Mouse (Mus musculus) heart, postnatal 14 days (tissue): ENCODE data around the gene Upk1b. TPM values are rescaled to one million over a fixed set of nuclear protein-coding genes. Genes with fewer than 3 reads are reported as not detected.

Experiments used
- DNase-seq, 2 experiments: peaks; one replicate each; pipeline ENCODE4 v3.0.0; 2021 to 2022
- intact Hi-C: fragments of 180-260 bp; cut with DNase I; formaldehyde crosslinking; loops from one replicate; pipeline ENCODE4 v1.15.1; 2025
- total RNA-seq, 2 experiments: library from RNA; stranded (reverse); gene quantifications; 2 replicates each; pipeline ENCODE4 v1.2.3; 2021

Upk1b gene
- total RNA-seq, 2 experiments from 2014 or later = 6.7 to 8.1 TPM

DNA sequence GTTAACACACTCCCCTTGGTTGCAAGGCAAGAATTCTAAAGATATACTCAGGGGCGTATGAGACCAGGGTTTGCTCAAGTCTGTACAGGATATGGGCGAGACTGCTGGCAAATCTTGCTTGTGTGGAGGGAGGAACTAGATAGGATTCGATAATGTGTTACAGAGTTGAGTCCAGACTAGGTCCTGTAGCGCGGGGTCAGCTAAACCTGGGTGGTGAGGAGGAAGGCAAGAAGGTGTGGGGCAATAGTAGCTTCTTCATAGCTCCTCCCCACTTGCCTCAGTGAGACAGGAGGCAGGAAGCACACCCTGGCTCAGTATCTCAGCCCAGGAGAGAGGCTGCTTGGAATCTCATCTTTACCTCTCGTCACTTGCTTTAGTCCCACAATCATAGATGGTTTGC lies 71.0 kb downstream of the Upk1b start:
- DNase-seq = no peak
- intact Hi-C loops = loop anchor here (10.0 kb wide), 1 partner anchor 194 kb away; no protein-coding TSS in a partner anchor

DNA sequence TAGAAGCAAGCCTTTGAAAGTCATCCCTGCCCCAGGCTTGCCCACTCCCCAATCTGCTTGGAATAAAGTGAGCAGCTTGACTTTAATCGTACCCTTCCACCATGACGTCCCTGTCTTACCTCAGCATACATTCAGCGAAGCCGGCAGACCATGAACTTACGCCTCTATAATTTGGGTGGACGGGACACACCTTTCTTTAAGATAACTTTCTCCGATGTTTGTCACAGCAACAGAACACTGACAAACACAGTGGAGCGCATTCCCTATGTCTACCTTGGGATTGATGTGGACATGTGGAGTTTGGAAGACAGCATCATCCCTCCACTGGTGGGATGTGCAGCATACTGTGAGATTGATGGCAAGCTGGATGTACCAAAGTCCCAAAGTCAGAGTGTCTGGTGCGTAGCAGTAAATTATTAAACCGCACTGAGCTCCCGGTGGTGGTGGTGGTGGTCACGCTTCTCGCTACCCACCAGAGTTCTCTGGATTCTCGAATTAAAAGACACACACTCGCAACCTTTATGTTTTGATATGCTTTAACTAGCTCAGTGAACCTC lies 71.5 kb downstream of the Upk1b start:
- intact Hi-C loops = loop anchor here (10.0 kb wide), 1 partner anchor 194 kb away; no protein-coding TSS in a partner anchor
- DNase-seq = no peak

DNA sequence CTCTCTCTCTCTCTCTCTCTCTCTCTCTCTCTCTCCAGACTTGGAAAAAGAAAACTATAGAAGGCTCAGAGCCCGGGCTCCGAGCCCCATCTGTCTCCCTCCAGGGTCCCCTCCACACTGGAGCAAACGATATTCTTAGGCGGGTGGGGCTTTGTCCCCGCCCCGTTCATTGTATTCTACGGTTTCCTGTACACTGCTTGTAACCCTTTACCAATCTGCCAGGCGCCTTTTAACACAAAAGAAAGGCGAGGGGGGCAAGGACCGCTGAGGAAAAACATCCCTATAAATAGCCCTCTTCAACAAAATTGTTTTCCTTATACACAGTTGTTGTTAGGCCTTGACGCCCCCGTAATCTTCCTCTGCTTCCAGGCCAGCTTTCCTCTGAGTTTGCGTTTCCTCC lies 75.2 kb downstream of the Upk1b start:
- intact Hi-C loops = loop anchor here (10.0 kb wide), 1 partner anchor 190 kb away; no protein-coding TSS in a partner anchor
- DNase-seq = peak in 1 of 2 experiments; percentile 55

DNA sequence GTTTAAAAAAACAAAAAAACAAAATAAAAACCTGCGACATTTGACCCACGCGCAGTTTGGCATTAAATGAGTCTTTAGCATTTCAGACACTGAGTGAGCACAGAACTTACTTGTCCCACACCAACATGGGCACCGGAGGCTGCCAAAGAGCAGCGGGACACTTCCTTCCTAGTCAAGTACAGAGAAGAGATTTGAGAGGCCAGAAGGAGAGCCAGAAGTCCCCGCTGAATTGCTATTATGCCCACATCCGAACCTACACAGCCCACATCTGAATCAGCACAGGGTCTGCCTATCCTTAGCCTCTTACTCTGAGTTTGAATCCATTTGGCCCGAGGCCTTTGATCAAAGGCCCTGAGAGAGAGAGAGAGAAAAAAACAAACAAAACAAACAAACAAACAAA lies 75.9 kb downstream of the Upk1b start:
- DNase-seq = no peak
- intact Hi-C loops = loop anchor here (10.0 kb wide), 1 partner anchor 189 kb away; no protein-coding TSS in a partner anchor

Other genes starting within 250 kb of the Upk1b start
- gene Tmem39a, start 241.6 kb downstream of the Upk1b start, total RNA-seq = 10 to 100 TPM; 24.6 to 29.9 TPM
- 10 to 100 TPM; 50.0 to 50.9 TPM for gene Arhgap31, start 87.1 kb downstream of the Upk1b start, total RNA-seq
- gene B4galt4, start 58.1 kb downstream of the Upk1b start, total RNA-seq = 10 to 100 TPM; 12.0 to 14.3 TPM
- not detected for gene 4930435E12Rik, start 28.4 kb upstream of the Upk1b start, total RNA-seq
- gene Igsf11, start 92.3 kb upstream of the Upk1b start, total RNA-seq = under 1 TPM; 0.41 to 0.65 TPM